Mouse (Mus musculus): ENCODE results near the gene Mettl8. TPM values are rescaled to one million over a fixed set of nuclear protein-coding genes. Genes with fewer than 3 reads are reported as not detected.
A peak's percentile ranks its signal among the peaks of the same experiment; 100 is the strongest.

Gene Mettl8
- total RNA-seq, 2 experiments from 2014 or later = 4.7 to 6.1 TPM

- DNase-seq = peak; percentile 60 to 72
These were observed 21.4 kb downstream of the Mettl8 start for GRCm38 (mm10) chr2:71033987-71034386.

GRCm38 (mm10) chr2:71033014-71033413 lies 22.4 kb downstream of the Mettl8 start:
- DNase-seq = no peak

- peak in 1 of 2 experiments; percentile 39 for DNase-seq
These were observed 23.2 kb downstream of the Mettl8 start for GRCm38 (mm10) chr2:71031973-71032794.

- no peak for DNase-seq
These were observed 24.7 kb downstream of the Mettl8 start for GRCm38 (mm10) chr2:71030663-71031062.

GRCm38 (mm10) chr2:71027631-71028030 lies 27.8 kb downstream of the Mettl8 start:
- DNase-seq = no peak

- DNase-seq = peak in 1 of 2 experiments; percentile 18
These were observed 28.6 kb downstream of the Mettl8 start for GRCm38 (mm10) chr2:71026787-71027186.

- DNase-seq = no peak
These were observed 29.6 kb downstream of the Mettl8 start for GRCm38 (mm10) chr2:71025576-71026315.

- DNase-seq = no peak
These were observed 31.4 kb downstream of the Mettl8 start for GRCm38 (mm10) chr2:71023986-71024385.

GRCm38 (mm10) chr2:71022991-71023390 lies 32.4 kb downstream of the Mettl8 start:
- no peak for DNase-seq

GRCm38 (mm10) chr2:71020674-71021073 lies 34.7 kb downstream of the Mettl8 start:
- DNase-seq = no peak

GRCm38 (mm10) chr2:71019704-71020375 lies 35.5 kb downstream of the Mettl8 start:
- no peak for DNase-seq

- DNase-seq = peak; percentile 20 to 24
These were observed 36.1 kb downstream of the Mettl8 start for GRCm38 (mm10) chr2:71019277-71019676.

GRCm38 (mm10) chr2:71013521-71013920 lies 41.9 kb downstream of the Mettl8 start:
- DNase-seq = no peak

GRCm38 (mm10) chr2:71011816-71012215 lies 43.6 kb downstream of the Mettl8 start:
- DNase-seq = no peak

GRCm38 (mm10) chr2:71004354-71004753 lies 51.0 kb downstream of the Mettl8 start:
- DNase-seq = no peak

- DNase-seq = no peak
These were observed 52.9 kb downstream of the Mettl8 start for GRCm38 (mm10) chr2:71002509-71002908.

GRCm38 (mm10) chr2:70998771-70999170 lies 56.6 kb downstream of the Mettl8 start:
- no peak for DNase-seq

GRCm38 (mm10) chr2:70996438-70996837 lies 58.9 kb downstream of the Mettl8 start:
- no peak for DNase-seq

- DNase-seq = no peak
These were observed 59.5 kb downstream of the Mettl8 start for GRCm38 (mm10) chr2:70995900-70996299.

- DNase-seq = no peak
These were observed 61.6 kb downstream of the Mettl8 start for GRCm38 (mm10) chr2:70993740-70994139.

- peak; percentile 35 to 40 for DNase-seq
These were observed 62.7 kb downstream of the Mettl8 start for GRCm38 (mm10) chr2:70992715-70993114.

GRCm38 (mm10) chr2:70990196-70990595 lies 65.2 kb downstream of the Mettl8 start:
- peak; percentile 74 to 77 for DNase-seq
